Mouse (Mus musculus): ENCODE results near the gene Vstm2l. TPM values are rescaled to one million over a fixed set of nuclear protein-coding genes. Genes with fewer than 3 reads are reported as not detected.
A peak's percentile ranks its signal among the peaks of the same experiment; 100 is the strongest.

Gene Vstm2l
- polyA plus RNA-seq, 1 experiment from 2014 or later, result not detected

GRCm38 (mm10) chr2:157927397-157927796, 12.9 kb downstream of the Vstm2l start:
- Histone ChIP-seq H3K36me3 (ENCODE audit: insufficient read depth) (no peaks in the 10 kb centered on the region), H3K27ac (ENCODE audit: low read depth) (no peak overlapping the region), H3K4me1 (ENCODE audit: insufficient read depth) (no peaks in the 10 kb centered on the region), H3K27me3 (ENCODE audit: insufficient read depth, low read length) (peaks cover 2% of the 10 kb centered on the region; the same call in 1 of the 2 replicates), H3K4me3 (ENCODE audit: low read depth, low read length) (no peak overlapping the region), H3K4me2 (no peak overlapping the region), H3K9ac (no peak overlapping the region), H3K9me3 (ENCODE audit: low read depth, low read length) (no peaks in the 10 kb centered on the region)
- 56% methylated on average over 20 of the region's 20 CpGs for WGBS
- no peak for DNase-seq
- no peak for ATAC-seq (ENCODE audit: insufficient read depth)
- TF ChIP-seq CTCF (IDR thresholded peaks at IDR 0.05; ENCODE audit: low read depth), result no peak

GRCm38 (mm10) chr2:157927815-157928214, 13.4 kb downstream of the Vstm2l start:
- Histone ChIP-seq H3K9me3 (ENCODE audit: low read depth, low read length) (no peaks in the 10 kb centered on the region), H3K4me1 (ENCODE audit: insufficient read depth) (no peaks in the 10 kb centered on the region), H3K36me3 (ENCODE audit: insufficient read depth) (no peaks in the 10 kb centered on the region), H3K27me3 (ENCODE audit: insufficient read depth, low read length) (no peaks in the 10 kb centered on the region), H3K27ac (ENCODE audit: low read depth) (no peak overlapping the region), H3K4me3 (ENCODE audit: low read depth, low read length) (no peak overlapping the region), H3K9ac (no peak overlapping the region), H3K4me2 (no peak overlapping the region)
- ATAC-seq (ENCODE audit: insufficient read depth) (no peak), DNase-seq (no peak)
- no peak for TF ChIP-seq CTCF (IDR thresholded peaks at IDR 0.05; ENCODE audit: low read depth)
- WGBS, result 15% methylated on average over 2 of the region's 2 CpGs

- no peak overlapping the region for H3K4me3 ChIP-seq (ENCODE audit: low read depth, low read length)
- H3K27me3 ChIP-seq (ENCODE audit: insufficient read depth, low read length), result no peaks in the 10 kb centered on the region
- ATAC-seq (ENCODE audit: insufficient read depth), result no peak
- H3K4me2 ChIP-seq, result no peak overlapping the region
- no peak overlapping the region for H3K27ac ChIP-seq (ENCODE audit: low read depth)
- TF ChIP-seq CTCF (IDR thresholded peaks at IDR 0.05; ENCODE audit: low read depth), result peak; percentile 34
- DNase-seq, result no peak
- no peaks in the 10 kb centered on the region for H3K36me3 ChIP-seq (ENCODE audit: insufficient read depth)
- no peaks in the 10 kb centered on the region for H3K9me3 ChIP-seq (ENCODE audit: low read depth, low read length)
- no peak overlapping the region for H3K9ac ChIP-seq
- no peaks in the 10 kb centered on the region for H3K4me1 ChIP-seq (ENCODE audit: insufficient read depth)
- 69% methylated on average over 4 of the region's 4 CpGs for WGBS
Measured at GRCm38 (mm10) chr2:157932655-157933054, 18.2 kb downstream of the Vstm2l start.

- TF ChIP-seq CTCF (IDR thresholded peaks at IDR 0.05; ENCODE audit: low read depth), result no peak
- Histone ChIP-seq H3K27ac (ENCODE audit: low read depth) (no peak overlapping the region), H3K9ac (no peak overlapping the region), H3K27me3 (ENCODE audit: insufficient read depth, low read length) (peaks cover 12% of the 10 kb centered on the region; the same call in 1 of the 2 replicates), H3K4me3 (ENCODE audit: low read depth, low read length) (no peak overlapping the region), H3K4me1 (ENCODE audit: insufficient read depth) (no peaks in the 10 kb centered on the region), H3K9me3 (ENCODE audit: low read depth, low read length) (no peaks in the 10 kb centered on the region), H3K4me2 (no peak overlapping the region), H3K36me3 (ENCODE audit: insufficient read depth) (no peaks in the 10 kb centered on the region)
- 52% methylated on average over 11 of the region's 11 CpGs for WGBS
- DNase-seq, result no peak
- no peak for ATAC-seq (ENCODE audit: insufficient read depth)
Measured at GRCm38 (mm10) chr2:157935444-157936171, 21.2 kb downstream of the Vstm2l start.

- H3K4me3 ChIP-seq (ENCODE audit: low read depth, low read length), result no peak overlapping the region
- no peak overlapping the region for H3K4me2 ChIP-seq
- no peak for ATAC-seq (ENCODE audit: insufficient read depth)
- DNase-seq, result no peak
- H3K36me3 ChIP-seq (ENCODE audit: insufficient read depth), result no peaks in the 10 kb centered on the region
- 76% methylated on average over 4 of the region's 4 CpGs for WGBS
- H3K4me1 ChIP-seq (ENCODE audit: insufficient read depth), result no peaks in the 10 kb centered on the region
- no peak overlapping the region for H3K27ac ChIP-seq (ENCODE audit: low read depth)
- no peaks in the 10 kb centered on the region for H3K9me3 ChIP-seq (ENCODE audit: low read depth, low read length)
- peaks cover 21% of the 10 kb centered on the region for H3K27me3 ChIP-seq (ENCODE audit: insufficient read depth, low read length)
- no peak overlapping the region for H3K9ac ChIP-seq
- 0 out of 2 replicates have a peak, but pooled peaks have one; percentile 24 for TF ChIP-seq CTCF (IDR thresholded peaks at IDR 0.05; ENCODE audit: low read depth)
Measured at GRCm38 (mm10) chr2:157936676-157937075, 22.2 kb downstream of the Vstm2l start.

- DNase-seq (peak; percentile 8), ATAC-seq (ENCODE audit: insufficient read depth) (no peak)
- H3K4me3 ChIP-seq (ENCODE audit: low read depth, low read length), result no peak overlapping the region
- peaks cover 25% of the 10 kb centered on the region for H3K27me3 ChIP-seq (ENCODE audit: insufficient read depth, low read length)
- no peaks in the 10 kb centered on the region for H3K36me3 ChIP-seq (ENCODE audit: insufficient read depth)
- H3K9ac ChIP-seq, result no peak overlapping the region
- peaks cover 10% of the 10 kb centered on the region for H3K4me1 ChIP-seq (ENCODE audit: insufficient read depth)
- no peak for TF ChIP-seq CTCF (IDR thresholded peaks at IDR 0.05; ENCODE audit: low read depth)
- H3K9me3 ChIP-seq (ENCODE audit: low read depth, low read length), result no peaks in the 10 kb centered on the region
- no peak overlapping the region for H3K27ac ChIP-seq (ENCODE audit: low read depth)
- 5% methylated on average over 18 of the region's 18 CpGs for WGBS
- no peak overlapping the region for H3K4me2 ChIP-seq
Measured at GRCm38 (mm10) chr2:157940586-157941185, 26.2 kb downstream of the Vstm2l start.

- H3K4me3 ChIP-seq (ENCODE audit: low read depth, low read length), result peak overlapping the region; percentile 49
- peak overlapping the region; percentile 66 for H3K9ac ChIP-seq
- WGBS, result under 1% methylated on average over 47 of the region's 47 CpGs
- peaks cover 25% of the 10 kb centered on the region for H3K27me3 ChIP-seq (ENCODE audit: insufficient read depth, low read length)
- peak; percentile 91 for TF ChIP-seq CTCF (IDR thresholded peaks at IDR 0.05; ENCODE audit: low read depth)
- H3K9me3 ChIP-seq (ENCODE audit: low read depth, low read length), result no peaks in the 10 kb centered on the region
- ATAC-seq (ENCODE audit: insufficient read depth) (peak; percentile 85), DNase-seq (peak; percentile 96)
- peaks cover 10% of the 10 kb centered on the region for H3K4me1 ChIP-seq (ENCODE audit: insufficient read depth)
- H3K27ac ChIP-seq (ENCODE audit: low read depth), result peak overlapping the region; percentile 18; the same call in 1 of the 2 replicates
- H3K36me3 ChIP-seq (ENCODE audit: insufficient read depth), result no peaks in the 10 kb centered on the region
- peak overlapping the region; percentile 96 for H3K4me2 ChIP-seq
Measured at GRCm38 (mm10) chr2:157943514-157944155, 29.2 kb downstream of the Vstm2l start.
